Mouse (Mus musculus) MEL (cell line): ENCODE data around the gene Spout1. TPM values are rescaled to one million over a fixed set of nuclear protein-coding genes. Genes with fewer than 3 reads are reported as not detected.

Experiments
- DNase-seq: peaks from one replicate; pipeline ENCODE4 v3.0.0; 2011; ENCODE audit warnings: low read depth, low spot score
- H3K27ac ChIP-seq: 2 replicates; pipeline ENCODE4 v1.5.1; 2012; ENCODE audit warnings: low read depth, mild to moderate bottlenecking, control low read depth, low read length, moderate library complexity; ENCODE audit not compliant: control insufficient read depth
- H3K27me3 ChIP-seq, 2 experiments: fragments of 150-350 bp in 1 of 2; sonication (generic) in 1 of 2; 2 replicates each; pipeline ENCODE4 v1.6.1; 2012; ENCODE audit warnings: low read length in 2 of 2, mild to moderate bottlenecking in 2 of 2, improper control_type of control experiment in 1 of 2, moderate library complexity in 1 of 2; ENCODE audit not compliant: insufficient read depth in 2 of 2, control insufficient read depth in 1 of 2
- H3K36me3 ChIP-seq, 2 experiments: 2 replicates each; pipeline ENCODE4 v1.6.1; 2012 to 2014; ENCODE audit warnings: low read length in 2 of 2, improper control_type of control experiment in 1 of 2, inconsistent platforms in 1 of 2, mild to moderate bottlenecking in 1 of 2; ENCODE audit not compliant: insufficient read depth in 2 of 2, control insufficient read depth in 1 of 2
- H3K4me1 ChIP-seq, 2 experiments: fragments of 150-350 bp in 1 of 2; sonication (generic) in 1 of 2; 2 replicates each; pipeline ENCODE4 v1.6.1; 2012; ENCODE audit warnings: low read length in 2 of 2, improper control_type of control experiment in 1 of 2, mild to moderate bottlenecking in 1 of 2; ENCODE audit not compliant: insufficient read depth in 2 of 2, control insufficient read depth in 1 of 2
- H3K4me3 ChIP-seq, 2 experiments: fragments of 150-350 bp in 1 of 2; sonication (generic) in 1 of 2; 2 replicates each; pipeline ENCODE4 v1.5.1; 2012; ENCODE audit warnings: low read depth in 2 of 2, low read length in 2 of 2, mild to moderate bottlenecking in 2 of 2, moderate library complexity in 2 of 2, control low read depth in 1 of 2, improper control_type of control experiment in 1 of 2; ENCODE audit not compliant: control insufficient read depth in 1 of 2, insufficient read depth in 1 of 2
- H3K79me2 ChIP-seq: 2 replicates; pipeline ENCODE4 v1.6.1; 2012; ENCODE audit warnings: mild to moderate bottlenecking, low read length, moderate library complexity; ENCODE audit not compliant: control insufficient read depth, poor library complexity, insufficient read depth
- H3K9ac ChIP-seq: 2 replicates; pipeline ENCODE4 v1.6.1; 2012; ENCODE audit warnings: low read depth, mild to moderate bottlenecking, control low read depth, low read length, moderate library complexity; ENCODE audit not compliant: control insufficient read depth, poor library complexity, severe bottlenecking
- H3K9me3 ChIP-seq: fragments of 150-350 bp; sonication (generic); replicated peaks from 2 replicates; pipeline ENCODE4 v1.6.1; 2012; ENCODE audit warnings: mild to moderate bottlenecking, low read length, improper control_type of control experiment, moderate library complexity; ENCODE audit not compliant: insufficient read depth
- BHLHE40 ChIP-seq: IDR thresholded peaks from 2 replicates; pipeline ENCODE4 v1.6.1; 2012; ENCODE audit warnings: low read depth, mild to moderate bottlenecking, inconsistent platforms, low read length, improper control_type of control experiment, borderline replicate concordance
- CTCF ChIP-seq, 3 experiments: IDR thresholded peaks in 2 of 3; conservative IDR thresholded peaks in 1 of 3; 2 replicates each; pipeline ENCODE4 v1.5.1; 2011 to 2012; ENCODE audit warnings: low read length in 3 of 3, low read depth in 2 of 3, mild to moderate bottlenecking in 2 of 3, improper control_type of control experiment in 1 of 3, inconsistent platforms in 1 of 3, mixed read lengths in 1 of 3, moderate library complexity in 1 of 3; ENCODE audit not compliant: control insufficient read depth in 1 of 3, insufficient read depth in 1 of 3, poor library complexity in 1 of 3, severe bottlenecking in 1 of 3
- ELF1 ChIP-seq: IDR thresholded peaks from 2 replicates; pipeline ENCODE4 v1.6.1; 2014; ENCODE audit warnings: low read depth, mild to moderate bottlenecking, inconsistent platforms, low read length, improper control_type of control experiment, moderate library complexity
- ETS1 ChIP-seq: IDR thresholded peaks from 2 replicates; pipeline ENCODE4 v1.6.1; 2012; ENCODE audit warnings: low read depth, mild to moderate bottlenecking, inconsistent platforms, low read length, improper control_type of control experiment, moderate library complexity
- GATA1 ChIP-seq: IDR thresholded peaks from 2 replicates; pipeline ENCODE4 v1.6.1; 2011; ENCODE audit warnings: low read depth, low read length, improper control_type of control experiment
- JUND ChIP-seq: IDR thresholded peaks from 2 replicates; pipeline ENCODE4 v1.6.1; 2011; ENCODE audit warnings: low read depth, mild to moderate bottlenecking, improper control_type of control experiment, low read length
- MXI1 ChIP-seq: IDR thresholded peaks from 2 replicates; pipeline ENCODE4 v1.6.1; 2011; ENCODE audit warnings: mild to moderate bottlenecking, low read depth, low read length, improper control_type of control experiment
- MYB ChIP-seq: IDR thresholded peaks from 2 replicates; pipeline ENCODE4 v1.6.1; 2011; ENCODE audit warnings: mild to moderate bottlenecking, low read depth, low read length, improper control_type of control experiment
- MYC ChIP-seq: IDR thresholded peaks from 2 replicates; pipeline ENCODE4 v1.6.1; 2011; ENCODE audit warnings: low read depth, mild to moderate bottlenecking, low read length, improper control_type of control experiment, moderate library complexity
- NRF1 ChIP-seq: IDR thresholded peaks from 2 replicates; pipeline ENCODE4 v1.6.1; 2014; ENCODE audit warnings: low read depth, mild to moderate bottlenecking, inconsistent platforms, low read length, improper control_type of control experiment, moderate library complexity; ENCODE audit not compliant: poor library complexity, insufficient read depth, severe bottlenecking
- POLR2A ChIP-seq, 2 experiments: IDR thresholded peaks; 2 replicates each; pipeline ENCODE4 v1.6.1; 2011 to 2012; ENCODE audit warnings: low read length in 2 of 2, mild to moderate bottlenecking in 2 of 2, control low read depth in 1 of 2, improper control_type of control experiment in 1 of 2, low read depth in 1 of 2, moderate library complexity in 1 of 2; ENCODE audit not compliant: control insufficient read depth in 1 of 2, insufficient read depth in 1 of 2, poor library complexity in 1 of 2
- RAD21 ChIP-seq: IDR thresholded peaks from 2 replicates; pipeline ENCODE4 v1.6.1; 2011; ENCODE audit warnings: mild to moderate bottlenecking, low read depth, low read length, improper control_type of control experiment
- SIN3A ChIP-seq: IDR thresholded peaks from 2 replicates; pipeline ENCODE4 v1.6.1; 2012; ENCODE audit warnings: low read length, improper control_type of control experiment, inconsistent platforms
- SMC3 ChIP-seq: IDR thresholded peaks from 2 replicates; pipeline ENCODE4 v1.6.1; 2011; ENCODE audit warnings: low read depth, low read length, improper control_type of control experiment
- TAL1 ChIP-seq: IDR thresholded peaks from 2 replicates; pipeline ENCODE4 v1.6.1; 2012; ENCODE audit warnings: mild to moderate bottlenecking, inconsistent platforms, low read length, moderate library complexity, mixed read lengths
- TBP ChIP-seq: IDR thresholded peaks from 2 replicates; pipeline ENCODE4 v1.8.0; 2011; ENCODE audit warnings: low read depth, low read length, improper control_type of control experiment
- USF2 ChIP-seq, 2 experiments: IDR thresholded peaks; 2 replicates each; pipeline ENCODE4 v1.6.1; 2011 to 2012; ENCODE audit warnings: improper control_type of control experiment in 2 of 2, low read length in 2 of 2, borderline replicate concordance in 1 of 2, inconsistent platforms in 1 of 2, low read depth in 1 of 2, mild to moderate bottlenecking in 1 of 2; ENCODE audit not compliant: insufficient read depth in 1 of 2
- ZC3H11A ChIP-seq: IDR thresholded peaks from 2 replicates; pipeline ENCODE4 v1.6.1; 2012; ENCODE audit warnings: low read depth, mild to moderate bottlenecking, inconsistent platforms, low read length, improper control_type of control experiment
- ZKSCAN1 ChIP-seq: IDR thresholded peaks from 2 replicates; pipeline ENCODE4 v1.6.1; 2012; ENCODE audit warnings: low read depth, mild to moderate bottlenecking, inconsistent platforms, low read length, improper control_type of control experiment, moderate library complexity
- ZMIZ1 ChIP-seq: IDR thresholded peaks from 2 replicates; pipeline ENCODE4 v1.6.1; 2012; ENCODE audit warnings: low read depth, mild to moderate bottlenecking, inconsistent platforms, low read length, improper control_type of control experiment, moderate library complexity
- ZNF384 ChIP-seq: IDR thresholded peaks from 2 replicates; pipeline ENCODE4 v1.6.1; 2012; ENCODE audit warnings: low read depth, mild to moderate bottlenecking, inconsistent platforms, low read length, improper control_type of control experiment
- polyA plus RNA-seq, 2 experiments: library from polyadenylated mRNA; stranded (reverse) in 1 of 2; unstranded in 1 of 2; fragments of >175 nt in 1 of 2; fragments of >200 nt in 1 of 2; gene quantifications; 2 replicates each; pipeline versions ENCODE4 v1.2.1 to v1.2.4; 2012; ENCODE audit warnings: low replicate concordance in 2 of 2, low read depth in 1 of 2; ENCODE audit not compliant: insufficient read length in 2 of 2, insufficient read depth in 1 of 2, missing spikeins in 1 of 2
- total RNA-seq: library from RNA; depleted of rRNA; stranded (reverse); fragments of 300-350 nt; gene quantifications from 2 replicates; pipeline ENCODE4 v1.2.3, GENCODE M21; 2012

Gene Spout1
- total and polyA plus RNA-seq, 3 experiments, result 83.6 to 220 (median 103) TPM

GRCm38 (mm10) chr2:30191790-30192580, 13.7 kb upstream of the Spout1 start:
- H3K27ac ChIP-seq, result no peak overlapping the region
- no peak overlapping the region for H3K9ac ChIP-seq
- H3K4me1 ChIP-seq, result no peaks in the 10 kb centered on the region
- H3K27me3 ChIP-seq, result no peaks in the 10 kb centered on the region
- TF ChIP-seq RAD21 (no peak), ZNF384 (no peak), ZMIZ1 (no peak), POLR2A (IDR thresholded peaks at IDR 0.05; ENCODE audit: control insufficient read depth in 1 of 2, insufficient read depth in 1 of 2, low read depth in 1 of 2, low read length in 2 of 2, poor library complexity in 1 of 2) (no peak), ETS1 (no peak), MYC (no peak), ELF1 (no peak), TBP (no peak), SMC3 (no peak), NRF1 (no peak), USF2 (IDR thresholded peaks at IDR 0.05; ENCODE audit: borderline replicate concordance in 1 of 2, insufficient read depth in 1 of 2, low read depth in 1 of 2, low read length in 2 of 2) (no peak), MXI1 (no peak), ZKSCAN1 (no peak)
- no peak for DNase-seq
- H3K36me3 ChIP-seq, result no peaks in the 10 kb centered on the region
- no peaks in the 10 kb centered on the region for H3K79me2 ChIP-seq
- no peaks in the 10 kb centered on the region for H3K9me3 ChIP-seq
- H3K4me3 ChIP-seq, result no peak overlapping the region

GRCm38 (mm10) chr2:30185681-30186080, 7.4 kb upstream of the Spout1 start:
- Histone ChIP-seq H3K4me1 (no peaks in the 10 kb centered on the region), H3K9me3 (no peaks in the 10 kb centered on the region)
- no peak for DNase-seq
- TF ChIP-seq BHLHE40 (no peak), MXI1 (no peak), NRF1 (no peak), POLR2A (IDR thresholded peaks at IDR 0.05; ENCODE audit: control insufficient read depth in 1 of 2, insufficient read depth in 1 of 2, low read depth in 1 of 2, low read length in 2 of 2, poor library complexity in 1 of 2) (no peak), ZC3H11A (no peak), MYB (no peak), CTCF (IDR thresholded peaks at IDR 0.05 in 2 of 3, conservative IDR thresholded peaks at IDR 0.05 in 1 of 3; ENCODE audit: control insufficient read depth in 1 of 3, insufficient read depth in 1 of 3, low read depth in 2 of 3, low read length in 3 of 3, poor library complexity in 1 of 3, severe bottlenecking in 1 of 3) (no peak), GATA1 (no peak), TBP (no peak), JUND (no peak), SIN3A (no peak), TAL1 (no peak)
- TF ChIP-seq, all 39 proteins: peak for 0
- Histone ChIP-seq H3K27ac (no peak overlapping the region), H3K4me3 (no peak overlapping the region), H3K36me3 (no peaks in the 10 kb centered on the region), H3K27me3 (no peaks in the 10 kb centered on the region), H3K79me2 (no peaks in the 10 kb centered on the region), H3K9ac (no peak overlapping the region)
